In the genomic region with DNA sequence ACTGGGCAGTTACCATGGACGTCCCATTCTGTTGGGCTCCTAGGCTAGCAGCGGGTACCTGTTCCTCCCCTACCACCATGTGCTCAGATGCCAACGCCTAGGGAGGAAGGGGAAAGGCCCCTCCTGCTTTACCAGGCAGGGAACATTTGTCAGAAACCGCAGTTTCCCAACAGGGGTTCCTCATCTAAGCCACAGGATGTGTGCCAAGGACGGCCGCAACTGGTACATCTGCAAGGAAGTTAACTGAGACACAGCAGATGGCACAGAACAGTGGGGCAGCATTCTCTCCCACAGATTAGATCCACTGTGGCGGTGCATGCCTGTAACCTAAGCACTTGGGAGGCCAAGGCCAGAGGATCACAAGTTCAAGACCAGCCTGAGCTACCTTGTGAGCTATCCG, we compare ENCODE assay signal across 28 mouse cellular contexts. TPM values are rescaled to one million over a fixed set of nuclear protein-coding genes. Genes with fewer than 3 reads are reported as not detected.
A peak's percentile ranks its signal among the peaks of the same experiment; 100 is the strongest.
DNase-seq lines count a peak whose midpoint lies in the region; ATAC-seq and TF ChIP-seq lines count a peak whose summit lies in the region.
"Had no signal": no experiment of that assay in that cellular context is flagged by ENCODE, and none has a peak within 500 bp of the region (broad histone marks: within the 10 kb centered on the region; RNA-seq: fewer than 3 reads in every experiment).

No protein-coding gene starts in this region.

- H3K4me1 ChIP-seq in lung, adult 2 months (ENCODE audit: control insufficient read depth, insufficient read depth, low read length), result no peaks in the 10 kb centered on the region
- H3K4me1 ChIP-seq: embryonic facial prominence, embryonic 12.5 days; forebrain, embryonic 15.5 days; midbrain, embryonic 10.5 days; neural tube, embryonic 13.5 days had no signal

- DNase-seq in gastrocnemius, adult 2 months, result peak; percentile 56
- no peak for DNase-seq in gastrocnemius, postnatal 14 days
- peak; percentile 46 to 47 for DNase-seq in lung, adult 18-20 months
- no peak for DNase-seq in lung, adult 2 months
- DNase-seq in lung, postnatal 25 days (ENCODE audit: low spot score), result peak; percentile 50
- no peak for DNase-seq in adrenal gland, adult 8-10 months
- DNase-seq in kidney, postnatal 25 days, result no peak
- DNase-seq: adrenal gland, postnatal 25 days; cerebellum, adult 9-10 months; gastrocnemius, postnatal 36 days; lung, embryonic 14.5 days; thymus, postnatal 4 days had no signal

- peak overlapping the region; percentile 91 for H3K27ac ChIP-seq in gastrocnemius, adult 2 months
- H3K27ac ChIP-seq: embryonic facial prominence, embryonic 12.5 days; forebrain, embryonic 15.5 days; heart, embryonic 10.5 days; hindbrain, embryonic 14.5 days; midbrain, embryonic 10.5 days; neural tube, embryonic 13.5 days had no signal

- ATAC-seq in monocyte, adult 5-6 weeks (replicated peaks; ENCODE audit: insufficient number of reproducible peaks, low FRiP score, low TSS enrichment, poor library complexity, severe bottlenecking), result peak; percentile 49
- ATAC-seq: forebrain, embryonic 15.5 days had no signal

- peak overlapping the region; percentile 54 for H3K4me3 ChIP-seq in gastrocnemius, adult 2 months
- H3K4me3 ChIP-seq in lung, adult 2 months (replicated peaks; ENCODE audit: extremely low read depth, low read depth, low read length), result no peak overlapping the region
- H3K4me3 ChIP-seq: embryonic facial prominence, embryonic 12.5 days; erythroblast, embryonic 14.5 days; forebrain, embryonic 15.5 days; heart, embryonic 10.5 days; midbrain, embryonic 10.5 days; neural tube, embryonic 13.5 days had no signal

- WGBS in lung, adult 2 months, result 84% methylated on average over 8 of the region's 8 CpGs

- intact Hi-C loops in gastrocnemius, adult 2 months (cut with DNase I), result loop anchor here (10.0 kb wide), 1 partner anchor 430 kb away; no protein-coding TSS in a partner anchor
- intact Hi-C loops in gastrocnemius, postnatal 14 days (cut with DNase I; ENCODE audit: low total_unique reads), result no loop called here

- no peak for TF ChIP-seq CTCF in gastrocnemius, adult 2 months (IDR thresholded peaks at IDR 0.05)
- TF ChIP-seq CTCF in lung, adult 2 months (IDR thresholded peaks at IDR 0.05; ENCODE audit: insufficient read depth, low read length), result no peak

- TF ChIP-seq POLR2A in lung, adult 2 months (IDR thresholded peaks at IDR 0.05; ENCODE audit: borderline replicate concordance, extremely low read depth, low read depth, low read length), result no peak

RNA-seq across cellular contexts. Expression of gene Gpi1, which starts 15.5 kb away (rescaled TPM):
- 1,000 to 10,000 TPM in 1 of 2 experiments, 100 to 1,000 TPM in 1; 882 to 1,223 TPM for total RNA-seq in gastrocnemius, adult 2 months (2021)
- total RNA-seq in gastrocnemius, postnatal 14 days (2021), result 1,000 to 10,000 TPM; 1,010 to 1,102 TPM
- polyA plus RNA-seq in lung, adult 2 months (2012; rRNA removed), result 164 and 199 TPM in 2 replicates
- 219 to 290 TPM (median 277 TPM) in 3 replicates for total RNA-seq in monocyte, adult 5-6 weeks (2017)
- 100 to 1,000 TPM; 226 to 338 (median 277) TPM for total RNA-seq in adrenal gland, adult 8-10 months (2022)

RNA-seq across cellular contexts. Expression of gene Pdcd2l, which starts 18.2 kb away (rescaled TPM):
- 10 to 100 TPM; 13.8 to 19.2 TPM for total RNA-seq in gastrocnemius, adult 2 months (2021)
- total RNA-seq in gastrocnemius, postnatal 14 days (2021), result 10 to 100 TPM; 17.1 to 17.6 TPM
- 19.1 and 23.7 TPM in 2 replicates for polyA plus RNA-seq in lung, adult 2 months (2012; rRNA removed)
- total RNA-seq in monocyte, adult 5-6 weeks (2017), result 22.9 to 36.0 TPM (median 31.0 TPM) in 3 replicates
- total RNA-seq in adrenal gland, adult 8-10 months (2022), result 10 to 100 TPM; 25.7 to 30.3 (median 27.0) TPM

RNA-seq across cellular contexts. Expression of gene Gm6096, which starts 36.2 kb away (rescaled TPM):
- not detected for total RNA-seq in gastrocnemius, adult 2 months (2021)
- total RNA-seq in gastrocnemius, postnatal 14 days (2021), result not detected
- polyA plus RNA-seq in lung, adult 2 months (2012; rRNA removed), result not detected in 2 replicates
- not detected in 3 replicates for total RNA-seq in monocyte, adult 5-6 weeks (2017)
- total RNA-seq in adrenal gland, adult 8-10 months (2022), result not detected
- total RNA-seq: adrenal gland, postnatal 25 days; G1E; gastrocnemius, postnatal 36 days; left cerebral cortex, postnatal 25 days had no signal
- polyA plus RNA-seq: cortical plate, adult 2 months; embryonic facial prominence, embryonic 12.5 days; erythroblast, embryonic 14.5 days; forebrain, embryonic 15.5 days; G1E; heart, embryonic 10.5 days; heart, postnatal 0 days; intestine, embryonic 14.5 days; kidney, embryonic 14.5 days; large intestine, adult 2 months; midbrain, embryonic 10.5 days; neural tube, embryonic 13.5 days; testis, adult 2 months had no signal

RNA-seq across cellular contexts. Expression of gene Uba2, which starts 45.2 kb away (rescaled TPM):
- total RNA-seq in gastrocnemius, adult 2 months (2021), result 10 to 100 TPM; 33.4 to 38.7 TPM
- 10 to 100 TPM; 36.4 to 44.3 TPM for total RNA-seq in gastrocnemius, postnatal 14 days (2021)
- 23.9 and 42.1 TPM in 2 replicates for polyA plus RNA-seq in lung, adult 2 months (2012; rRNA removed)
- total RNA-seq in monocyte, adult 5-6 weeks (2017), result 107 to 120 TPM (median 115 TPM) in 3 replicates
- 10 to 100 TPM; 64.3 to 77.2 (median 72.4) TPM for total RNA-seq in adrenal gland, adult 8-10 months (2022)

Comparison
In these comparisons a context has a peak if more than half of its experiments do, and no peak if none do; other contexts are left out.
1. DNase-seq: peak in gastrocnemius, adult 2 months (single experiment), lung, adult 18-20 months (2 of 2) and lung, postnatal 25 days (single experiment); none in gastrocnemius, postnatal 14 days (single experiment), lung, adult 2 months (single experiment), adrenal gland, adult 8-10 months (single experiment) and kidney, postnatal 25 days (0 of 2).